Mouse (Mus musculus) adrenal gland, postnatal 36 days (tissue): ENCODE measurements at regions not wholly inside any gene's neighbourhood (a gene's known extent, or its start where the extent isn't known, plus 50 kb on each side); places are given as distances from the start of the nearest gene placed in this dataset.
A peak's percentile ranks its signal among the peaks of the same experiment; 100 is the strongest.
"Not testable (repeated sequence)": the region's sequence is repeated elsewhere in the genome, so short reads cannot be mapped to it uniquely, and the experiment has no call there.

Experiments
- DNase-seq, 2 experiments: peaks; one replicate each; pipeline ENCODE4 v3.0.0; 2021; ENCODE audit warnings: mixed read lengths in 1 of 2

DNA sequence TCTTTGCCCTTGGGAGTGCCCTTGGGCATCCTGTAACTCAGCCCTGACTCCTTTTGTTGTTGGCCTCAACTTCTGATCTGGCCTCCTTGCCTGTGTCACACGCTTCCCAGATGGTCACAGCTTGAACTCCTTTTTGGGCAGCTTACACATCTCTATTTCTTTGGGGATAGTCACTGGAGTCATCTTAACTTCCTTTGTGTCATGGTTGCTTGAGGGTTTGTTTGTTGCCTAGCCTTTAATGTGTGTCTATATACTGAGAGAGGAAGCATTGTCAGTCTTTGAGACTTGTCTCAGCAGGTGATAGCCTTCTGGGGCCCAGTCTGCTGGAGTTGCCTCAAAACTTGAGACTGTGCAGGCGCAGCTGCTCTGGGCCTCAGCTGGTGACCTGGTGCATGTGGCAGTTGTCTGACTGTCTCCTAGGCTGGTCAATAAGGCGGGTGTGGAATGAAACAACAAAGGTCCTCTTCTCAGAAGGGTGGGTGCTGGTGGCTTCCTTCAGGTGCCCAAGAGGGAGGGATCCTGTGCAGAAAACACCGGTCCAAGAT lies 157.5 kb downstream of the Tpra1 start:
- no peak for DNase-seq

- no peak for DNase-seq
Observed at GRCm38 (mm10) chr6:89064977-89065580, 163.0 kb downstream of the Tpra1 start.

GRCm38 (mm10) chr6:89066588-89066987 lies 164.5 kb downstream of the Tpra1 start:
- no peak for DNase-seq

GRCm38 (mm10) chr6:89068286-89068685 lies 166.2 kb downstream of the Tpra1 start:
- peak; percentile 6 to 20 for DNase-seq

DNA sequence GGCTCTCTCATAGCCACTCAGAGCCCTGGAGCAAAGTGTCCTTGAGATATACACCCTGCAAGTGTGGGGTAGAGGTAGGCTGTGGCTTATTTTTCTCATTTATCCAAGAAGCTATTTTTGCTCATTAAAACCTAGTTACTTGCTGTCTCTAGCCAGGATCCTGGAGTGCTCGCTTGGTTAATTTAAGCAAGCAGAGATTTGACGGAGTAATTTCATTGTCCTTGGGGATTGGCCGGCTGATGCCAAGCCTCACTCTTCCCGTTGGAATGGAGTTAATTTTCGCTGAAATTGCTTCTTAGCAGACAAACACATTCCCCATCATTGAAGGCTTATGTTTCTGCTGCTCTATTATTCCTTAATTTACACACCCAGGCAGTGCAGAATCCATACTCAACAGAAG lies 167.1 kb downstream of the Tpra1 start:
- DNase-seq = no peak

DNA sequence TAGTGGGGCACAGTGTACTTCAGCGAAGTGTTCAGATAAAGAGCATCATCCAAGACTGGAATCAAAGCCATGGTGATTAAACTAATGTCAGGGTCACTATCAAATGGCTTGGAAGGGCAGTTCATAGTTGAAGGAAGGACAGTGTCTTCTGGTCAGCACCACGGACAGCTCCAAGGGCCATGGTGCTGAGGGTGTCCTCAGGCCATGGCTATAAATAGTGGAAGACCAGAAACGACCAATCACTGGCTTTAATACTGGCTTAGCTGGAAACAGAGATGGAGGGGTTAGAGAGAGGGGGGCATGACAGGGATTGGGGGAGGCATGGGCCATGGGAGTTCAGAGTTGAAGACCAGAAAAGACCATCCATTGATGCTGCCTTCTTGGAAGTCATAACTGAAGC lies 168.0 kb downstream of the Tpra1 start:
- peak; percentile 84 to 86 for DNase-seq

DNA sequence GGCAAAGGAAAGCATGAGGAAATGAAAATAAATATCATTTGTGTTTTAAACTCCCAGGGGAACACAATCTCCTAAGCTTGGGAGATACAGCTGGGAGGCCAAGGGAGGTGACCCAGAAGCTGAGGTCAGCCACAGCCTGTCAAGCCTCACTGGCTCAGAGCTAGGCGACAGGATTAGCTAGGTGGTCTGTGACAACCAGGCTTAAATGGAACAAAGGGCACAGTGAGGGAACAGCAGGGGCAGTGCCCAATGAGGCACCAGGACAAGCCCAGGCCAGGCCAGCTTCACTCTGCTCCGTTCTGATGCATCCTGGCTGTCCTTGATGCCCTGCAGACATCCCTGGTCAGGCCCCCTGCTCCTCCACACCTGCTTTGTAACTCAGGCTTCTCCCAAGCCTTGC lies 169.7 kb downstream of the Tpra1 start:
- no peak for DNase-seq

DNA sequence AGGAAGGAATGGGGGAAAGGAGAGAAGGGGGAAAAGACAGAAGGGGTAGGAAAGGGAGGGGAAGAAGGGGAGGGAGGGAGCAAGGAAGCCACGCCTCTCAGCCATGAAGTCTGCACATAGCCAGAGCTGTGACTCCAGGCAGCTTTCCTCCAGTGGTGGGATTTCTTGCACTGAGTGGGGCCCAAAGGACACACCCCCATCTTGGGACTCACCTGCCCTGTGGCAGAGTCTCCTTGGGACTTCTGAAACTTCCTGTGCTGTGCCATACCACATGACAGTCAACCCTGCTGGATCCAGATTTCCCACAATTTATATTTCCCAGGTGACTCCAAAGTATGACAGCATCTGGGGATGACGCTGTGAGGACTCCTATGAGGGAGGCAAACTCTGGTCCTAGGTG lies 170.5 kb downstream of the Tpra1 start:
- DNase-seq = no peak

- no peak for DNase-seq
Observed at GRCm38 (mm10) chr6:89081624-89082300, 179.7 kb downstream of the Tpra1 start.

DNA sequence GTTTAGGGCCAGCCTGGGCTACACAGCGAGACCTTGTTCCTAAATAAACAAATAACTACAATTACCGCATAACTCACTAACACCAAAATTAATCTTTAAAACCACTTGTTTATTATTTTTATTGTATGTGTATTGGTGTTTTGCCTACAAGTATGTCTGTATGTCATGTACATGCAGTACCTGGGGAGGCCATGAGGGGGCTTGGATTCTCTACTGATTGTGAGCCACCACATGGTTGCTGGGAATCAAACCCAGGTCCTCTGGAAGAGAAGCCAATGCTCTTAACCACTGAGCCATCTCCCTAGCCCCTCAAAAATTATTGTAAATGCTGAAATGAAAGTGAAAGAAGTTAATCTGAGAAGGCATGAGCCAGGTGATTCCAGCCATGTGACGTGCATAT lies 182.4 kb downstream of the Tpra1 start:
- no peak for DNase-seq

- no peak for DNase-seq
Observed at GRCm38 (mm10) chr6:89085151-89085550, 183.1 kb downstream of the Tpra1 start.

GRCm38 (mm10) chr6:89087620-89088019 lies 185.6 kb downstream of the Tpra1 start:
- DNase-seq = no peak

- no peak for DNase-seq
Observed at GRCm38 (mm10) chr6:89090096-89090495, 188.0 kb downstream of the Tpra1 start.

DNA sequence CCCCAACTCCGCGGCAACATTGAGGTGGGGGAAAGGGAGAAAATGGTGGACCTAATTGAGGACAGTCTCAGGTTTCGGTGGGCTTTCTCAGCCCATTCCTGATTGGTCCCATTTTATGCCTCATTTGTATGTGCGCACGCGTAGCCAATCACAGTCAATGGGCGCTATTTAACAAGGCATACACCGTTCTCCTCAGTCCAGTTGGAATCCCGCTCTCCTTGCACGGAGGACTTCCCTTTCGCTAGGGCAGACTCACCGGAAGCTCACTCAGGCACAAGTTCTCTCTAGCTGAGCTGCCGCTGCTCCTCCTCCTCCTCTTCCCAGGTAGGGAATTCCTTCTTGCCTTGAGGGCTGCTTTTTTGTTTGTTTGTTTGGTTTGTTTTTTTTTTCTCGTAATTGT lies 193.9 kb downstream of the Tpra1 start:
- no peak for DNase-seq

DNA sequence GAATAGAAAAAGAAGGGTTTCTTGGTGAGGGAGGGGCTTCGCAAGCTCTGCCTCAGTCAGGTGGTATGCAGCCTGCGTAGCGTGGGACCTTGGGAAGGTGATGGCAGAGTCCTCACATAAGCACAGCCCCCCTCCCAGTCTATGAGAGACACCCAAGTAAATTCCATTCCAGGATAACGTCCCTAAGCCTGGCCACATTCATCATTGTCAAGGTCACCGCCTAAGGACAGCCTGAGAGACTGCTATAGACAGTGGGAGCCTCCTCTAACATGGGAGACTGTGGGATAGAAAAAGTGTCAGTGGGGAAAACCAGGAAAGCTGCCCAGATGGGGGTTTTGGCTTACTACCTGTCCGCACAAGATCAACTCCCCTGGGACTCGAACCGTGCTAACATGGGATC lies 195.5 kb downstream of the Tpra1 start:
- DNase-seq = peak; percentile 24 to 51

DNA sequence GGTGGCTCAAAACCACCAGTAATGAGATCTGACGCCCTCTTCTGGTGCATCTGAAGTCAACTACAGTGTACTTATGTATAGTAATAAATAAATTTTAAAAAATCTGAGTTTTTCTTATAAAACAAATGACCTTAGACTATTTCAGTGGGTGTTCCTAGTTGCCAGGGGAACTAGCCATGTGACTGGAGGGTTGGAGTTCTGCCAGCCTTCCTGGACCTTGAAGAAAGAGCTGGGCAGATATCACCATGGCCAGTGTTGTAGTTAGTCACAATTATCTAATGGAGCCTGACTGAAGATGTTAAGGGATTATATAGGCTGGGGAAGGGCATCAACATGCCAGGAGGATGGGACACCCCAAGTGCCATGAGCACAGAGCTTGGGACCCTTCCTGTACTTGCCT lies 217.2 kb downstream of the Tpra1 start:
- peak; percentile 82 for DNase-seq

- DNase-seq = peak in 1 of 2 experiments; percentile 45
Observed at GRCm38 (mm10) chr6:89121023-89121745, 219.1 kb downstream of the Tpra1 start.

DNA sequence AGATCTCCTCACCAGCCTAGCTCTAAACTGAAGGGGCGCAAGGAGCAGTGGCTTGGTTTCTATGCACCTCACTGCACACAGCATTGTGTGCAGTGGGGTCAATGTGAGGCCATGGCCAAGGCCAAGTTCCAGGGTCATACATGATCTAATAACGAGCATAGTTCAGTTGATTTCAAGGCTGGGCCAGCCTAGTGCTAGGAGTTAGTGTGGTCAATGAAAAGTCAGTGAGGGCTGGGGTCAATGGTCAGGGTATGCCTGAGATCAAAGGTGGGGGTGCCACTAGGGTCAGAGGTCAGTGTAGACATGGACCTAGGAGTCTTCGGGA lies 219.7 kb downstream of the Tpra1 start:
- DNase-seq = peak; percentile 37 to 57

DNA sequence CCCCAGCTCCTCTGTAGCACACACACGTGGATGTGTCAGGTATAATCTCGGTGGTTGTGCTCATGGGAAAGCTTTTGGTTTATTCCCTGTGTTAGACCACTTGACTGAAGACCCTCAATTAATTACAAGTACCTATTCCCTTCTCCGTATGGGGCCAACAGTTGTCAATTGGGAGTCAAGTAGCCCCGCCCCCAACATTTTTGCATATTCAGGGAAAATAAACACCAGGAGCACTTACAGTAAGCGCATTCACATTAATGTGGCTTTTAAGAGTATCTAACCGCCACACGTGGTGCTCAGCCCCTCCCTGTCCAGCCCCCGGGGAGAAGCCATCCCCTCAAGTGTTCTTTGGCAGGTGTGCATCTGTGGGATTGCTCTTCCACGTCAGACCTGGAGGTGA lies 223.9 kb downstream of the Tpra1 start:
- no peak for DNase-seq

DNA sequence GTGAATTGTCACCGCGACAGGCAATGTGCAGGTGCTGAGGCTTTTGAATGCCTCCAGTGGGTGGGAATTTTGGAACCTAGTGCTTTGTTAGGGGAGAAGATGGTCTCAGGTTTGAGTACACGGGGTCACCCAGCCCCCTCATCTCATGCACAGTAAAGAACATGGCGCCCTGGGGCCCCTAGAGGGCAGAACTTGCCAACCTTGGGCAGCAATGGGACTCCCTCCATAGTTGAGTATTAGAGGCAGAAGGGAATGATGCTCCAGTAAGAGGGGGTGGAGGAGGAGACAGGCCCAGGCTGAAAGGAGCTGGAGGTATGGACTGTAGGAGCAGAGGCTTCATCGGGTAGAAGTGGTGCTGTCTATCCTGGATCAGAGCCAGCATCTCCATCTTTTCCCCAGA lies 226.1 kb downstream of the Tpra1 start:
- not testable (repeated sequence) for DNase-seq

DNA sequence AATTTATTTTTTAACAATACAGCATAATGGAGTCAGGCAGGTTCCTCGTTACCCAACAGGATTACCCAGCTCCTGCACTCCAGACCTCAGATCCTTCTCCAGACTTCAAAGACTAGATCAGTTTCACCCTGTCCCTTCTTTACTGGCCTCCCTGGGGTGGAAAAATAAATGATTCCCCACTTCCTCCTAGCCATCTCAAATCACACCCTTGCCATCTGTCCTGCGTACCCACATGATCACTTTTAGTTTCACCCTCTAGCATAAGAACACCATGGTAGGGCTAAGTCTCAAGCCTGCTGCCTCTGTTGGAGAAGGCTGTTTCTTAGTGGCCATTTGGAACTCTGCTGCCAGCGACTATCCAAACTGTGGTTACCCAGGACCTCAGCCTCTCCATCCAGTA lies 222.0 kb downstream of the Plxna1 start:
- DNase-seq = no peak

- peak in 1 of 2 experiments; percentile 10 for DNase-seq
Observed at GRCm38 (mm10) chr6:89153027-89153662, 209.3 kb downstream of the Plxna1 start.

GRCm38 (mm10) chr6:89157501-89157900 lies 204.9 kb downstream of the Plxna1 start:
- DNase-seq = peak; percentile 8 to 65
